Mouse (Mus musculus) stomach, postnatal 0 days (tissue): ENCODE measurements around the gene Txnrd2.

Source experiments
- CTCF ChIP-seq: IDR thresholded peaks from 2 replicates; pipeline ENCODE4 v1.5.1; 2016; ENCODE audit warnings: antibody characterized with exemption, low read depth, mild to moderate bottlenecking, moderate library complexity
- EP300 ChIP-seq: optimal IDR thresholded peaks from 2 replicates; pipeline ENCODE3; 2016; ENCODE audit warnings: antibody characterized with exemption

DNA sequence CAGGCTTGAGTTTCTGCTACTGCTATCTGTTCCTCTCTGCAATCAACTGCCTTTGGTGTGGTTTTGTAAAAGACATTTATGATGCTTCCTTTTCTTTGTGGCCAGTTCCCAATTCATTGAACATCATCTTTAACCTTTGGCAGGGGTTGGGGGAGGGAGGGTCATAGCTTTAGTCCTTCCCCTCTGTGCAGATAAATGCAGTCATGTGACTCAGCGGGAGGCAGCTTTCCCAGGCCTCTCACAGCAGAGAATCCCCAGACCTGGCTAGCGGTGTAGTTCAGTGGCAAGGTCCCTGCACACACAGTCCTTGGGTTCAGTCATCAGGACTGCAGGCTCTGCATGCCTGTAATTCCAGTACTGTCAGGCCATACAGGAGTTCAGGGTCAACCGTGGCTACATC lies 49.0 kb upstream of the Txnrd2 start:
- TF ChIP-seq CTCF = no peak
- no peak for TF ChIP-seq EP300
